Mouse (Mus musculus) kidney, postnatal 0 days (tissue): ENCODE measurements around the gene Lekr1. TPM values are rescaled to one million over a fixed set of nuclear protein-coding genes. Genes with fewer than 3 reads are reported as not detected.

Experiments used
- ATAC-seq: fragments of 200-750 bp; cut with Nextera tagmentation; replicated peaks from 2 replicates; pipeline ENCODE4 v1.8.0; 2017; ENCODE audit warnings: low read depth, moderate number of reproducible peaks, moderate TSS enrichment, moderate library complexity; ENCODE audit not compliant: low FRiP score
- DNase-seq: peaks from one replicate; pipeline ENCODE4 v3.0.0-alpha.2; 2016; ENCODE audit warnings: low spot score
- H3K27ac ChIP-seq: fragments of 300-500 bp; sonication (generic); 2 replicates; pipeline ENCODE4 v1.5.1; 2014; ENCODE audit warnings: mild to moderate bottlenecking
- H3K27me3 ChIP-seq: fragments of 300-500 bp; sonication (generic); 2 replicates; pipeline ENCODE4 v1.6.1; 2014; ENCODE audit warnings: low read length, mixed read lengths; ENCODE audit not compliant: insufficient read depth
- H3K36me3 ChIP-seq: fragments of 300-500 bp; sonication (generic); 2 replicates; pipeline ENCODE4 v1.6.1; 2014; ENCODE audit warnings: low read length, mixed read lengths; ENCODE audit not compliant: insufficient read depth
- H3K4me1 ChIP-seq: fragments of 300-500 bp; sonication (generic); replicated peaks from 2 replicates; pipeline ENCODE4 v1.6.1; 2014; ENCODE audit warnings: antibody characterized with exemption, low read length, mixed read lengths; ENCODE audit not compliant: insufficient read depth
- H3K4me2 ChIP-seq: fragments of 300-500 bp; sonication (generic); 2 replicates; pipeline ENCODE4 v1.6.1; 2014; ENCODE audit warnings: mild to moderate bottlenecking, low read length, moderate library complexity, mixed read lengths
- H3K4me3 ChIP-seq: fragments of 300-500 bp; sonication (generic); replicated peaks from 2 replicates; pipeline ENCODE4 v1.5.1; 2014; ENCODE audit warnings: low read depth, low read length
- H3K9ac ChIP-seq: fragments of 300-500 bp; sonication (generic); 2 replicates; pipeline ENCODE4 v1.6.1; 2014; ENCODE audit warnings: low read depth, low read length
- H3K9me3 ChIP-seq: fragments of 300-500 bp; sonication (generic); replicated peaks from 2 replicates; pipeline ENCODE4 v1.6.1; 2016; ENCODE audit warnings: low read length, inconsistent platforms, mixed read lengths
- CTCF ChIP-seq: IDR thresholded peaks from 2 replicates; pipeline ENCODE4 v1.5.1; 2016; ENCODE audit warnings: antibody characterized with exemption, low read depth, mild to moderate bottlenecking, moderate library complexity
- WGBS: fragments of 180-500 bp; shearing (Covaris S2); extraction: QIAGEN DNeasy Blood & Tissue Kit; methylation state at CpG from one replicate; pipeline ENCODE4 v1.1.7; 2014; 5-methylcytosine and 5-hydroxymethylcytosine counted together
- polyA plus RNA-seq: library from polyadenylated mRNA; unstranded; fragments of >200 nt; fragmentation: Nextera tagmentation; extraction: Ambion mirVana; gene quantifications from 2 replicates; pipeline ENCODE4 v1.2.1, GENCODE M21; 2015

Lekr1 gene
- polyA plus RNA-seq: 6.9 and 7.1 TPM in 2 replicates

DNA sequence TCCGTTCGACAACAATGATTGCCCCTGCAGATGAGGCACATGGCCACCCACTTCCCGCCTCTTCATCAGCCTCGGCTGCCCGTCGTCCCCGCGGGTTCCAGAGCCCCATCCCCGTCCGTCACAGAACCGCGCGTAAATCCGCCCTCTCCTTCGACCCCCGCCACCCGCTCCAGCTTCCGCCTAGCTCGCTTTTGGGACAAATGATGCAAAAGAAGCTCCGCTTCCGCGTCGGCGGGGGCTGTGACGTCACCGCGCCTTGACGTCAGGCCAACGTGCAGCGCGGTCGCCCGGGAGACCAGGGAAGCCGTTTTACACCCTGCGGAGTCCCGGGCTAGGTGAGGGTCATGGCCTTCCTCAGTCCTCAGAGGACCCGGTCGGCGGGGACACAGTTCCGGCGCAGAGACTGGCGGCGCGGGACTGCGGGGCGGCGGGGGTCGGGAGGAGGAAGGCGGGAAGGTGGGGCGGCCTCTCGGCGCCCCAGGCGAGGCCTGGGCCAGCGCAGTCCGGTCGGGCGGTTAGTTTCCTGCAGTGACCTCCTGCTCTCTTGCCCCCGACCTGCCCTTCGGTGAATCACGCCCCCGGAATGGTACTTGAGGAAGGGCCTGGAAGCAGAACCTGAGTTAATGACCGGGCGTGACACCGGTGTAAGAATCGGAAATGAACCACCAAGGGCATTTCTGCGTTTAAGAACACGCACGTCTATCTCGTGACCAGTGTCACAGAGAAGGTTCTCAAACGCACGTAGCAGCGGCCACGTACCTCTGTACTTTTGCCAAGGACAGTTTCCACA is at the start of gene Lekr1:
TSS of gene Lekr1 (plus strand) at position 252 of the 790 bp plus-strand sequence.
- no peaks in the 10 kb centered on the region for H3K9me3 ChIP-seq
- peak within 1 kb of the TSS; percentile 59 for H3K4me3 ChIP-seq
- no peaks in the 10 kb centered on the region for H3K4me1 ChIP-seq
- WGBS: under 1% methylated on average over 73 of the region's 73 CpGs
- DNase-seq (peak; percentile 83), ATAC-seq (peak; percentile 92)
- H3K9ac ChIP-seq: peak within 1 kb of the TSS; percentile 62
- no peaks in the 10 kb centered on the region for H3K27me3 ChIP-seq
- peak within 1 kb of the TSS; percentile 11; the same call in 1 of the 2 replicates for H3K27ac ChIP-seq
- no peak for TF ChIP-seq CTCF
- H3K36me3 ChIP-seq: no peaks in the 10 kb centered on the region
- peak within 1 kb of the TSS; percentile 85 for H3K4me2 ChIP-seq

DNA sequence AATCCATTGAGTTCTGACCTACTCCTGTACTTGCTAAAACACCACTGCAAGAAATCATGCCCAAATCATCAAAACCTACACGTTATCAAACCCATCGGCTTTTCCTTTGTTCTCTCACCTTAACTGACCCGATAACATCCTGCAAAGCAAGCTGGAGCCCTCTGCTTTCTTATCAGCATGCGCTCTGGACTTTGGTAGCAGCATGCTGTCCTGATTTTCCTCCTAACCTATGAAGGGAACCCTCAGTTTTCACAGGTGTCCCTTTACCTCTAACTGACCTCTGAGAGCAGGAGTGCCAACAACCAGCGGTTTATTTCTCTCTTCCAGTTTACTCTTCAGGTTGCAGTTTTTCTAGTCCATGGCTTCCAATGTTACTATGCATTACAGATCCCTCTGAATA is 48.5 kb upstream of the Lekr1 start:
- no peaks in the 10 kb centered on the region for H3K27me3 ChIP-seq
- H3K4me1 ChIP-seq: no peaks in the 10 kb centered on the region
- no peak overlapping the region for H3K9ac ChIP-seq
- H3K4me2 ChIP-seq: no peak overlapping the region
- H3K27ac ChIP-seq: no peak overlapping the region
- no peak for DNase-seq
- no peak overlapping the region for H3K4me3 ChIP-seq
- ATAC-seq: no peak
- H3K9me3 ChIP-seq: no peaks in the 10 kb centered on the region
- no peaks in the 10 kb centered on the region for H3K36me3 ChIP-seq
- no peak for TF ChIP-seq CTCF
- 72% methylated on average over 5 of the region's 5 CpGs for WGBS

DNA sequence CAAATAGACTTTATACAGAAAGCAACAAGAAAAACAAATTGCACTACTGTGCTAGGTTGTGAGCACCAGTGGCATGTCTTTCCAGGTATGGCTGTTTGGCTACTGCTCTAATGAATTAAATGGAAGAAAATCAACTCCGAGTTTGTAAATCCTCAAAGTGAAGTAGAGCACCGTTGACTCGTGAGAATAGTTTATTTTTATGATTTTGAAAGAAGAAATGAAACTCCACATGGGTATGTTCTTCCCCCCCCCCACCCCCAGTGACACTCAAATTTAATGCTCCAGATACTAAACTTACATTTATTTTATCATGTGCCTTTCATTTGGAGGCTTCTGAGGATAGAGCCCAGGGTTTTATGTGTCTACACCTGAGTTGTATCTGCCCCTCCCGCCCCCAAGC is 46.7 kb upstream of the Lekr1 start:
- TF ChIP-seq CTCF: no peak
- Histone ChIP-seq H3K9me3 (no peaks in the 10 kb centered on the region), H3K4me1 (no peaks in the 10 kb centered on the region), H3K9ac (no peak overlapping the region), H3K4me2 (no peak overlapping the region), H3K36me3 (no peaks in the 10 kb centered on the region), H3K27me3 (no peaks in the 10 kb centered on the region), H3K27ac (no peak overlapping the region), H3K4me3 (no peak overlapping the region)
- no peak for DNase-seq
- no peak for ATAC-seq
- whole genome bisulfite sequencing: 89% methylated on average over 4 of the region's 4 CpGs

DNA sequence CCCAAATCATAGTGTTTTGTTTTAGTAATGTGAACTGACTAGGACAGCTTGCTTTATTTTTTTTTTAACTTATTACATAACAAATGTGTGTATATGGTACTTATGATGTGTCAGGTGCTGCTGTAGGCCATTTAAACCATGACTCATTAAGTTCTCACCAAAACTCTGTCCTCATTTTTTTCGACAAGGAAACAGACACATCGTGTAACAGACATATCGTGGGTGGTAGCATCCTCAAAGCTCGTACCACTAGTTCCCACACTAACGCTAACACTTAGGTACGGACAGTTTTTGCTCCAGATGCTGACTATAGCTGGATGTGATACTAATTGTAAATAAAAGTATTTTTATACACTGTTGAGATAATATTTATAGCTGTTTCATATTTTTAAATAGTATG is 43.0 kb upstream of the Lekr1 start:
- Histone ChIP-seq H3K9ac (no peak overlapping the region), H3K4me1 (no peaks in the 10 kb centered on the region), H3K27me3 (no peaks in the 10 kb centered on the region), H3K36me3 (no peaks in the 10 kb centered on the region), H3K4me2 (no peak overlapping the region), H3K4me3 (no peak overlapping the region), H3K9me3 (no peaks in the 10 kb centered on the region), H3K27ac (no peak overlapping the region)
- WGBS: 96% methylated on average over 6 of the region's 6 CpGs
- DNase-seq (no peak), ATAC-seq (no peak)
- no peak for TF ChIP-seq CTCF

DNA sequence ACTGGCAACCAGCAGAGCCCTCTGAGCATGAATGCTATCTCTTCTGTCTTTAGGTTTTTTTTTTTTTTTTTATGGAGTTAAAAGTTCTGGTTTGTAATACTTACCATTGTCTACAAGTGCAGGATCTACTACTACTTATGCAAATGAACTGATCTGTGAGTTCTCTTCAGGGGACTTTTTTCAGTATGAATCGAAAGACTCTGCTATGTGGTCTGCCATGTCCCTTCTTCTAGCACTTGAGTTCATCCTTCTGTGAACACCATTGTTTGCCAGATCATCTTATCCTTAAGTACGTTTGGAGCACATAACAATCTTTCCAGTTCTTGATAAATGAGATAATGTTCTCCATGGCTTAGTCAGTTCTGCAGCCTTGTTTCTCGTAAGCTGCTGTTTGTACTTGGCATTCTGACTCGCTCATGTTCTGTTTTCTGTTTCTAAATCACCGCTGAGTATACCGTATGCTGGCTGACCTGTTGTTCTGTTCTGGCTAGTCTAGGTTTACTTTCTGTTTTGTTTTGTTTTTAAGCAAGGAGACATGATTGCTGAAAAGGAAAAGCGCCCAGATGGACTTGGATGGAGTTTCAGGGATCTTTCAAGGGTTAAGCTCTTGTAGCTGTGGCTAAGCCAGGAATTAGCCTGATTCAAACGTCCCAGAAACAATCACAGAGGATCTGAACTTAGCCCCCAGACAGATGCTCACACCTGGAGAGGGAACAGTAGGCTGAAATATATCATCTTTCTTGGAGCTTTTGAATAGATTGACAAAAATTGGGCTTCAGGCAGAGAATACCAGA is 40.3 kb upstream of the Lekr1 start:
- WGBS: 52% methylated on average over 8 of the region's 8 CpGs
- no peaks in the 10 kb centered on the region for H3K27me3 ChIP-seq
- no peaks in the 10 kb centered on the region for H3K4me1 ChIP-seq
- H3K9ac ChIP-seq: no peak overlapping the region
- H3K27ac ChIP-seq: no peak overlapping the region
- DNase-seq (no peak), ATAC-seq (no peak)
- H3K4me3 ChIP-seq: no peak overlapping the region
- no peak for TF ChIP-seq CTCF
- H3K9me3 ChIP-seq: no peaks in the 10 kb centered on the region
- no peaks in the 10 kb centered on the region for H3K36me3 ChIP-seq
- no peak overlapping the region for H3K4me2 ChIP-seq

DNA sequence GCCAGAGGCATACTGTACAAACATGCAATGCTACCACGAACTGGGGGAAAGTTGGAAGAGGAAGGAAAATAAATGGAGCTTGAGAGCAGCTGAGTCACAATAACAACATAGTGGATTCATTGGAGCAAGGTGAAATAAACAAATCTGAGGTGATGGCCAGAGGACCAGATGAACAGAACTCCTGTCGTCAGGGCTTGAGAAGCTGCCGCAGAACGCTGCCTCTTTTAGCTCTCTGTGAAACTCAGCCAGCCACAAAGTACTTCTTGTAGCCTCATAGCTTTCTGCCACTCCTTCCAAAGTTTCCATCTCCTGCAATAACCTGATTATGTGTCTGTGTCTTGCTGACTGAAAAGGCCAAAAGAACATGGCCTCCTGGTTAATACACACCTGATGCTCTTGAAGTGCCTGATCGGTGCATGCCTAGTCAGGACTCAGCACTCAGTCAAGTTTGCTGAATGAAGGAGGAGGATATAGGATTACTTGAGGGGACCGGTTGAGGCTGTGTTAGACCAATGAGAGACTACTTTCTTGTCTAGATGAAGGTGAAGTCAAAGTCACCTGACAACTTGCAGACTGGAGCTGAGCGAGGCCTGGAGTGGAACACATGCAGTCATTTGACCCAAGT is 39.6 kb upstream of the Lekr1 start:
- no peaks in the 10 kb centered on the region for H3K4me1 ChIP-seq
- no peak overlapping the region for H3K27ac ChIP-seq
- no peak for TF ChIP-seq CTCF
- no peaks in the 10 kb centered on the region for H3K36me3 ChIP-seq
- no peaks in the 10 kb centered on the region for H3K9me3 ChIP-seq
- DNase-seq (no peak), ATAC-seq (no peak)
- 70% methylated on average over 7 of the region's 7 CpGs for WGBS
- H3K27me3 ChIP-seq: no peaks in the 10 kb centered on the region
- no peak overlapping the region for H3K9ac ChIP-seq
- H3K4me3 ChIP-seq: no peak overlapping the region
- no peak overlapping the region for H3K4me2 ChIP-seq
